Mouse (Mus musculus) lung, adult 2 months (tissue): ENCODE results near the gene Hyal4.

Experiments
- CTCF ChIP-seq: fragments of 200-500 bp; IDR thresholded peaks from 2 replicates; pipeline ENCODE4 v1.5.1; 2011; ENCODE audit warnings: mild to moderate bottlenecking, low read length, control low read depth; ENCODE audit not compliant: insufficient read depth
- POLR2A ChIP-seq: fragments of 200-500 bp; IDR thresholded peaks from 2 replicates; pipeline ENCODE4 v1.6.1; 2011; ENCODE audit warnings: low read depth, mild to moderate bottlenecking, control low read depth, low read length, borderline replicate concordance; ENCODE audit errors: extremely low read depth

- no peak for TF ChIP-seq POLR2A
- TF ChIP-seq CTCF = no peak
Observed at GRCm38 (mm10) chr6:24707499-24707898, 40.6 kb upstream of the Hyal4 start.
